Mouse (Mus musculus) heart, postnatal 4 days (tissue): Measurements from ENCODE around the gene Cyp26b1. TPM values are rescaled to one million over a fixed set of nuclear protein-coding genes. Genes with fewer than 3 reads are reported as not detected.
"Not testable (repeated sequence)": the region's sequence is repeated elsewhere in the genome, so short reads cannot be mapped to it uniquely, and the experiment has no call there.

Experiments
- DNase-seq: peaks from one replicate; pipeline ENCODE4 v3.0.0; 2021
- total RNA-seq, 2 experiments: library from RNA; stranded (reverse); gene quantifications; 2 replicates each; pipeline ENCODE4 v1.2.3; 2021

Gene Cyp26b1
- 1 to 10 TPM; 2.1 to 2.3 TPM for total RNA-seq

DNA sequence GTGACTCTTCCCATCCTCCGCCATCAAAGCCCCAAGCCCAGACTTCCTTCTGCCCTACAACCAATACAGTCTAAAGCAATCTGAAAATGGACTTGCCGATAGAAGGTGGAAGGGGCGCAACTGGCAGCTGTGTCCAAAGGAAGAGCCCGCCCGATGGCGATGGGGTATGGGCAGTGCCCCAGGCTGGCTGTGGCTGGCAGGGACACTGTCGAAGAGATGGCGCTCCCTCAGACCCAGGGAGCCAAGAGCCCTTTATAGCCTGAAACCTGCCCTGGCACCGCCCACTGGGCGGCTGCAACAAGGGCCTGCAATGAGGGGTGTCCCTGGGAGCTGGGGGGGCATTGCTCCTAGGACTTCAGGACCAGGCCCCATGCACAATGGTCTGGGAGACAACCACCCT lies at the start of gene Cyp26b1:
Gene Cyp26b1 (minus strand): TSS at position 216 of the 400 bp plus-strand sequence.
- DNase-seq = no peak

- DNase-seq = no peak
These were observed 47.3 kb upstream of the Cyp26b1 start for GRCm38 (mm10) chr6:84641062-84641431.

GRCm38 (mm10) chr6:84640324-84641061 lies 46.8 kb upstream of the Cyp26b1 start:
- peak; percentile 17 for DNase-seq

DNA sequence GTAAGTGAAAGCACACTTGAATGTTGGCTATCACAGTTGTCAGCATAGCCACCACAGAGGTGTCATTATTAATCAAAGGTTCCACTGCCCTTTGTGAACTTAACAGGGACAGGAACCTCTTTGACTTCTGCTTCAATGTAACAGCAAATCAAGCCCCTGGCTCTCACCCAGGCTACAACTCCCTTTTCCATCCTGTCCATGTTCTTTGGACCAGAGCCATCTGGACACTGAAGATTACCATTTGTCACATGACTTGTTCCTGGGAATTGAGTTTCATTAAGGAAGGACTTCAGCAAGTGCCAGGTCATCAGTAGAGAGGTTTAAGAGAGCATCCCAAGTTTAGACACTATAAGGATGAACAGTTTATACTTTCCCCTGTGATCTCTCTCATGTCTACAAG lies 44.5 kb upstream of the Cyp26b1 start:
- peak; percentile 64 for DNase-seq

- DNase-seq = no peak
These were observed 37.9 kb upstream of the Cyp26b1 start for GRCm38 (mm10) chr6:84631588-84631987.

- DNase-seq = no peak
These were observed 36.6 kb upstream of the Cyp26b1 start for GRCm38 (mm10) chr6:84630276-84630675.

GRCm38 (mm10) chr6:84628831-84629230 lies 35.1 kb upstream of the Cyp26b1 start:
- DNase-seq = no peak

DNA sequence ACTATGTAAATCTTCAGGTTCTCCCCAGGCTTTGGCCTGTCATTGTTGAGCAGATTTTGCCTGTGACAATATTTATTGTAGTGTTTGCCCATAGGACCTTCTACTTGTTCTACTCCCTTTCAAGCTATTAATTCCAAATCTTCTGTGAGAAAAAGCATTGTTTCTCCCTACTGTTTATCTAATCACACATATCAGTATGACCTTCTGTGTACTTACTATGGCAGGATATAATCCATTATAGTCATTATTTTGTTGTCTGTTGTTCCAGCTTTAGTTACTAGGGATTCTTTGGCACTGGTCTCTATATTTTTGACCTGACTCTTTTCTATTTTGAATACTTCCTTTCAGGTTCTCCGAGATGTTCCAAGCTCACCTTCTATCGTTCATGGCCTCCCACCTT lies 32.7 kb upstream of the Cyp26b1 start:
- DNase-seq = no peak

DNA sequence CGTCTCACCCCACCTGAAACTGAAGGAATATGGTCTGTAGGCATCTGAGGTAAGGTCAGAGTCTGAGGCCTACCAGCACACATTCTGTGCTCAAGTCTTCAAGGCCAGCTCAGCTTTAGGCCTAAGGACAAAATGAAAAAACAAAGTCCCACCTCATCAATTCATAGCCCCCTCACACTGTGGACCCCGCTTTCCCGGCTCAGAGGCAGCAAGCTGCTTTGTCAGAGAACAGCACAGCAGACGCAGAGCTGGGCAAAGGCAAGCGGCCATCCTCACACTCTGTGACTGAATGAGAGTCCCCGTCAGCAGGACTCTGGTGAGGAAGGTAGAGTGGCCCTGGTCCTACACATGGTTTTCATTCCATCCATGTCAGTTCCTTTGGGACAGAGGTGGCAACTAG lies 25.5 kb upstream of the Cyp26b1 start:
- DNase-seq = no peak

- DNase-seq = no peak
These were observed 23.3 kb upstream of the Cyp26b1 start for GRCm38 (mm10) chr6:84617051-84617450.

- DNase-seq = no peak
These were observed 22.9 kb upstream of the Cyp26b1 start for GRCm38 (mm10) chr6:84616586-84616985.

- DNase-seq = no peak
These were observed 19.9 kb upstream of the Cyp26b1 start for GRCm38 (mm10) chr6:84613561-84613960.

- no peak for DNase-seq
These were observed 7.6 kb upstream of the Cyp26b1 start for GRCm38 (mm10) chr6:84601136-84601889.

GRCm38 (mm10) chr6:84599296-84599695 lies 5.6 kb upstream of the Cyp26b1 start:
- not testable (repeated sequence) for DNase-seq

- DNase-seq = no peak
These were observed 5.0 kb upstream of the Cyp26b1 start for GRCm38 (mm10) chr6:84598725-84599124.

- no peak for DNase-seq
These were observed 918 bp upstream of the Cyp26b1 start for GRCm38 (mm10) chr6:84594626-84595025.

DNA sequence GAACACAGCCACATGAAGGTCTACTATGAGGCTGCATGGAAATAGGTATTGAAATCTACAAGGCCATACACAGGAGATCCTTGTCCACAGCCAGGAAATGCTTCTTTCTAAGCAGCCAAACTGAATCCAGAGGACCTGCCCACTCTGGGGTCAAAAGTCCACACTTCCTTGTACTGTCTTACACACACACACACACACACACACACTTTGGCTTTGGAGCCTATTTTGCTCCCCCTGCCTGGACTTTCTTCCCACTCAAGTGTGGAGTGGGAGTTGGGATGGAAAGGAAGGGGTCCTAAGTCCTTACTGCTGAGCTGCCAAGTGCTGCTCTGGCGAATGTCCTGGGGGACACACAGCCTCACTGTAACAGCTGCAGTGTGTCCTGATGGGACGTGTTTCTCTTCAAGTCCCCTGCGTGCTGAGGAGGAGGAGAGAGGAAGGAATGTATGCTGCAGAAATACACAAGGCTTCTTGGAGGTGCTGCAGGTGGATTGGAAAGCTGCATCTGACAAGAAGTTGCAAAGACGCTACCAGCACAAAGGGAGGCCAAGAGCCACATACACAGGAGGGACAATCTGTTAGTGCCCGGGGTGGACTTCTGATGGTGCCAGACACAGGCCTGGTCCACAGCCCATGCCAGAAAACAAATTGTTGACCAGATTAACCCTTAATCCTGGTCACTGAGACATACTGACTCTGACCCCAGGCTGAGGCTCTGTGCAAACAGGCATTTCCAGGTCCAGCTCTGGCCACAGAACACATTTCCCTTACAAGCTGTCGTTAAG lies 2.6 kb downstream of the Cyp26b1 start:
- no peak for DNase-seq

DNA sequence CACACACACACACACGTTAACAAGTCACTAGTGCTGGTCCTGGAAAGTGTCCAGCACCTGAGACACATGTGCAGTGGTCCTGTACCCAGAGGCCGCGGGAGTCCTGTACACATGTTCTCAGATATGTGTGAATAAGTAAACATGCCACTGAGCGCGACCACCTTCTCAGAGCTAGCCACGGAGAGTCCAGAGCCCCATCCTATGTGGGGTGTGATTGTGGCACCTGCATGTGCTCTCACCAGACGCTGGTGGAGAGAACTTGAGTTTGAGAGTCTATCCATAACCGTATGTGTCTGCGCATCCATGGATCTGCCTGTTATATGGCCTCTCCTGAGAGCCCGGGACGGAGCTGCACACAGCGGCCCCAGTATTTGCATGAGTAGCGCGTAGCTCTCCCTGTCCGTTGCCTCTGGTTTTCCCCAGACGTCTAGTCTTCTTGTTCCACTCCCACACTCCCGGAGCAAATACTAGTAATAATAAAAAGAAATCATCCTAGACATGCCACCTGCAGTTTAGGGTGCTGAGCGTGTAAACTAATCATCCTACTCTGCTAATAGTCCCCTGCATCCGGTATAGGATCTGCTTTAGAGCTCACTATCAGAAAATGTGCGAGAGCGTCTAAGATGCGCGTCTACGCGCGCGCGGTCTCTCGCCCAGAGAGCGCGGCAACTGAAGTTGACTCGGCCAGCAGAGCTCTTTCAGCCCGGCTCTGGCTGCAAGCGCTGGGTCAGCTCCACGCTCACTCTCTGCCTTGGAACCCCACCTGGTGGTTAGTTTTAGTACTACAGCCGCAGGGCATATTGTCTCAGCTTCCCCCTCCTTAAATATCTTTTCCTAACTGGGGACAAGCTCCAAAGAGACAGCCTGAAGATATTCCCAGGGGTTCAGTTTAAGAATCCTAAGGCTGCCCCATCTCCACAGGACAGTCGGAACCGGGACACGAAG lies 3.7 kb downstream of the Cyp26b1 start:
- DNase-seq = peak; percentile 95

GRCm38 (mm10) chr6:84588895-84589652 lies 4.6 kb downstream of the Cyp26b1 start:
- peak; percentile 49 for DNase-seq

- DNase-seq = peak; percentile 37
These were observed 5.3 kb downstream of the Cyp26b1 start for GRCm38 (mm10) chr6:84588221-84588894.
